Mouse (Mus musculus) right cerebral cortex, postnatal 10 days (tissue): Measurements from ENCODE around the gene Akr1c18.
"Not testable (repeated sequence)": the region's sequence is repeated elsewhere in the genome, so short reads cannot be mapped to it uniquely, and the experiment has no call there.

Experiments used
- DNase-seq, 2 experiments: peaks; one replicate each; pipeline ENCODE4 v3.0.0; 2021; ENCODE audit warnings: low spot score in 2 of 2

Akr1c18 gene

DNA sequence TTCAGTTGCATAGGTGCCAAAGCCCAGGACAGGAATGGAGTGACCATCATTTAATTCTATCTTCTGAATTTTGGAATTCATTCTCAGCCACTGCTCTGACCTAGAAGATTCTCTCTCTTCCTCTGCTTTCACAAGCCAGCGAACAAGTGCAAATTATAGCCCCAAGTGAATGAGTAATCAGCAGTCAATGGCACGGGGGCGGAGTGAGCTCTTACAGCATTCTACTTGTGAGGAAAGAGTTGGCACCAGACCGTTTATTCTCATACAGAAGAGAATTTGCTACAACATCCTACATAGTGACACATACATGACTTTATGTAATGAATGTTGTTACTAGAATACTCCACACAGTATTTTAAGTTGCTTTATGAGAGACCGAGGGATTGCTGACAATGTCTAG, at the start of gene Akr1c18:
Gene Akr1c18, minus strand, starts transcription at position 137 of the 400 bp plus-strand sequence.
- DNase-seq: peak; percentile 31 to 34

DNA sequence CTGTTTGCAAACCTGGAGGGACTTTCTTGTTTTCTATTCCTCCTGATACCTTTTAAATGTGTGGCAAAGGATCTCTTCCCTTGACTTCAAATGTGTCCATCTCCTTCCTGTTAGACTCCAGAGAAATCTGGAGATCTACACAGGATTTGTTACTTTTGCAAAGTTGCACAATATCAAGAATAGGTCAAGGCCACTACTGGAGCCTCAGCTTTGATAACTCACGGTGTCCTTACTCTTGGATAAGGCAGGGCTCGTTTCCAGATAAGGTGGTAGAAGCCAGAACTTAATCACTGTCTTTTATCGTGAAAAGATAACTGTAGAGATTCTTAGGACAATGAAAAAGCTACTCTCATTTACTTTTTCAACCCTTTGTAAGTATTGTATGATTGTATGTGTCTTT, 42.1 kb upstream of the Akr1c18 start:
- no peak for DNase-seq

DNA sequence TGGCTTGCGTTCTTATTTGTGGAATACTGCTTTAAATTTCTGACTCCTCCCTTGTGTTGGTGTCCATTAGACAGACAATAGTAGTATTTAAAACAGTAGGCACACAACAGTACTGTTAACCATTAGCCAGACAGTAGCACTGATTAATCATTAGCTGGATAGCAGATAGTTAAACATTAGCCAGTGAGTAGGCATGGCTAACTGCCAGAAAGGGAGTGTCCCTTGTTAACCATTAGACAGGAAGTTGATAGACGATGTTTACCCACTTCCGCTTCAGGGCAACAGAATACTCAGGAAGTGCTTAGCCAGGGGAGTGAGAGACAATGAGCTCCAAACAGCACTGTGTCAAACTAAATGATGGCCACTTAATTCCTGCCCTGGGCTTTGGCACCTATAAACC, 40.5 kb upstream of the Akr1c18 start, which contains the start of gene Akr1c13:
Gene Akr1c13, plus strand, starts transcription at position 247 of the 400 bp plus-strand sequence.
- DNase-seq: no peak

DNA sequence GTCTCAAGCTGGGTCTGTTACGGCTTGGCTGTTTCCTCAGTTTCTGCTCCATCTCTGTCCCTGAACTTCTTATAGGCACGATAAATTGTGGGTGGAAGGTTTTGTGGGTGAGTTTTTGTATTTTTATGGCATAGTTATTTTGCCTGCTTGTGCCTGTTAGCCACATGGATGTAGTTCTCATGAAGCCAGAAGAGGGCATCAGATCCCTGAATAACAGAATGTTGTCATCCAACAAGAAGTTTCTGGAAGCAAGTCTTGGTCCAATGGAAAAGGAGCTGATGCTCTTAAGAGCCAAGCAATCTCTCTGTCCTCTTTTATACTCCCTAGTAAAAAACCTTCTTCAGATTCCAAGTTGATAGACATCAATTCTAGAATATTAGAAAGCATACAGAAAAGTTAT, 37.7 kb upstream of the Akr1c18 start:
- peak; percentile 21 to 28 for DNase-seq

DNA sequence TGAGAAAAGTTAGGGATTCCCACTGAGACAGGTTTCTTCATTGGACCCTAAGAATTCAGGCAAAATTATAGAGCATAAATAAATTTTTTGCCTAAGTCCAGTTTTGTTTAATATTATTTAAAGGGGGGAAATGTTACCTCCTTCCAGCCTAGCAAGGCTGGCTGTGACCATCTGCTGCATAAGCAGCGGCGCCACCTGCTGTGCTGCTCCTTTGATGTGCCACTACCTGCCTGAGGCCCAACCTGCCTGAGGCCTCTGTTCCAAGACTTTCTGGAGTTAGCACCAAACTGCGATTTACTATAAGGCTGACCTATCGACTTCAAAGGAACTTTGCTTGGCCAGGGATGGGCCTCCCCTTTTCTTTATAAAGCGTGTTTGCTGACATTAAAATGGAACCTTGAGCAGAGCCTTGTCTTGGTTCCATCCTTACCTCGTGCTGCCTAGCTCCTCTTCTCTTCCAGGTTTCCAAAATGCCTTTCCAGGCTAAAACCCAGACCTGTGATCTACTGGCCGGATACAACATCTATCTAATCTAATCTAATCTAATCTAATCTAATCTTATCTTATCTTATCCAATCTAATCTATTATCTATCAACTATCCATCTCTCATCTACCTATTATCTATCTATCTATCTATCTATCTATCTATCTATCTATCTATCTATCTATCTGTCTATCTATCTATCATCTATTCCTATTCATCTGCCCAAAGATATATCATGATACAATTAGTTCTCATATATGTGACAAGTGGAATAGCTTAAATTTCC, 36.4 kb upstream of the Akr1c18 start:
- DNase-seq: not testable (repeated sequence)

DNA sequence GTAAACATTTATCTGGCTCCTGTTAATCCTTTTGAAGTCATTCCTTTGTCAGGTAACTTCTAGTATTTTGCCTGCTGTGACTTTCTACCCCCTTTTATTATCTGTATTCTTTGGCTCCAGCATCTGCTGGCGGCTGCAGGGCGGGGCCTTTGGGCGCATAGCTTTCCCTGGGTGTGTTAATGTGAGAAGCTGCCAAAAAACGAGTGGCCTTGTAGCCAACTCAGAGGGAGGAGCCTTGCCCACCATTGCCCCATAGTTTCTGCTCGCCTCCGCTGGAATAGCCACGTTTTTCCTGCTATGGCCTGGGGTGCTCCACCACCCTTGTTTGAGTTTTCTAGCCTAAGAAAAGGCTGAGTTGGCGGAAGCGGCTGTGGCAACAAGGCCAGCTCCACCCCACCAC, 32.7 kb upstream of the Akr1c18 start:
- DNase-seq: no peak

DNA sequence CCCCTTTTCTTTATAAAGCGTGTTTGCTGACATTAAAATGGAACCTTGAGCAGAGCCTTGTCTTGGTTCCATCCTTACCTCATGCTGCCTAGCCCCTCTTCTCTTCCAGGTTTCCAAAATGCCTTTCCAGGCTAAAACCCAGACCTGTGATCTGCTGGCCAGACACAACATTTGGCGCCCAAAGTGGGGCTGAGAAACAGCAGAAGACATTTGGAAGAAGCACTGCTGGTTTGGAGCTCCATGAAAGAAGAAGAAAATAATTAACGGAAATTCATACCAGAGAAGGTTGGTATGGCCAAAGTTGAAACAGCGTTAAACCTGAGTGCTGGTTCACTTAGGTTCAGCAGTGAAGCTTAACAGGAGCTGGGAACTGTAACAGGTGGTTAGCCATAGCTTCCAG, 30.9 kb upstream of the Akr1c18 start:
- not testable (repeated sequence) for DNase-seq

DNA sequence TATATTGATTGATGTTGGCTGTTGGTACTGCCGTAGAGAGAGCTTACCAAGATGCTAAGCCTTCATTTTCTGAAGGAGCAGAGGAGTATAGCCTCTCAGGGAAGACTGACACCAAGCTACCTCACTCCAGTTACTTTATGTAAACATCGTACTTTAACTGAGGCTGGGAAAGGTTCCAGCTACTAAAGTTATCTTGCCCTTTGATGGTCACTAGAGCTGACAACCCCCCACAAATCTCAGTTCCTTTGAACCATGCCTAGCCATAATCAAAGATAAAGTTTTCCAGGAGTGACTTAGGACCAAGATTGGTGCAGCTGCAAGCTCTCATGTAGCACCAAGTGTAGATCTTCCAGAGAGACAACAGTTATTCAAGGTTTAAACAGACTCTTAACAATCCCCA, 22.5 kb upstream of the Akr1c18 start:
- DNase-seq: no peak

DNA sequence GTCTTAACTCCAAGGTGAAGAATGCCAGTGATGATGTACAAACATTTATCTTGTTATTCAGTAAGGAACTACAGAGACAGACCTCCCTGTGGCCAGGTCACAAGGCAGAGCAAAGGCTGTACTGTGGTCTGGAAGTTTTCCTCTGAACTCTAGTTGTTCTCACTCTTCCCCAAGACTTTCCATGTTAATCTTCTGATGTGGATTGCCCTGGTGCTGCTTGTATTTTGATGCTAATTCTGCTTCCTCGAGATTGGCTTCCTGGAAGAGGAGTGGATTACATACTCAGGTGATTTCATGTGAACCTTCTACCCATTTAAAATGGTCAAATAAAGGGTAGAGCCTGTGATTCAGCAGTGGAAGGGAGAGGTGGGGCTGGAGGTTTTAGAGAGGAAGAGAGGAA, 17.6 kb upstream of the Akr1c18 start:
- DNase-seq: no peak

DNA sequence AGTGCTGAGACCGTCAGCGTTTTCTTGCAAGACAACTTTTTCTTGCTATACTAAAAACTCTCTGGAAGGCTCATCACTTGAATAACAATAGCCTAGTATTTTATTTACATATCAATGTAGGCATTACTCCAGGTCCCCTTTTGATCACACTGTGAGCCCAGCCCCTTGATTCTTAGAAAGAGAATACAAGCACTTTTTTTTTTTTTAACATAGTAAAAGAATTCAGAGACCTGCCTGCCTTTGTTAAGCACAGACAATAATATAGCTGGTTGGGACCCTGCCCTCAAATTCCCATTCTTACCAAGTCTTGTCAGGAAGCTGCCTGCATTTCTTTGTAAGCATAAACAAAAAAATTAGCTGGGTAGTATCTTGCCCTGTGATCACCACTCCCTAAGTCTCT, 4.8 kb upstream of the Akr1c18 start:
- DNase-seq: no peak

DNA sequence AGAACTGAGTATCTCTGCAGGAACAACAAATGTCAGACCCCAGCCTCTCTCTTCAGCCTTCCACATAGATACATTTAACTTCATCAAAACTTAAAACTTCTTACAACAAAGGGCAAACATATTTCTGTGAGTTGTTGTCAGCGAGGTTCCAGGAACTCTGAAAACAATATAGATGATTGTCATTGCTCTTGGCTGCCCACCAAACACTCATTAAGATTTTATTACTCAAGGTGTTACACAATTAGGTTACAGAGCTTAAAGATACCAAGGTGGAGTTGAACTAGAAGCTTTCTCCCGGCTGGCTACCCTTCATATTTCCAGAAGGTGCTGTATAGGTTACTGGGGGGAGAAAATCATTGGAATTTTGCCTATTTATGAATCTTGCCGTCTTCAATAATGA, 3.1 kb upstream of the Akr1c18 start:
- no peak for DNase-seq

DNA sequence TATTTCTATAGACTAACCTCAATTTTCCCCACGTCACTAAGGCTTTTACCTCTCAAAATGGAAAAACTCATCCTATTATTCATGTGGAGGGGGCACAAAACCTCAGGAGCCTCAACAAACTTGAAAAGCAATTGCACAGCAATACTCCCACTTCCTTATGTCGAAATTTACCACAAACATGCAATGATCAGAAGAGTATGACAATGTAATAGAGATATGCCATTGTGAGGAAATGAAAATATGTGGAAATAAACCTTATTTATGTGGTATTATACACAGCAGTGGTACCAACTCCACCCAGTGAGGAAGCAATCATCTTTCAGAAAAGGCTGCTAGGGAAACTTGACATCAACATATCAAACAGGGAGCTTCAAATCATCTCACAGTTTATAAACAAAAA, 2.5 kb upstream of the Akr1c18 start:
- no peak for DNase-seq

DNA sequence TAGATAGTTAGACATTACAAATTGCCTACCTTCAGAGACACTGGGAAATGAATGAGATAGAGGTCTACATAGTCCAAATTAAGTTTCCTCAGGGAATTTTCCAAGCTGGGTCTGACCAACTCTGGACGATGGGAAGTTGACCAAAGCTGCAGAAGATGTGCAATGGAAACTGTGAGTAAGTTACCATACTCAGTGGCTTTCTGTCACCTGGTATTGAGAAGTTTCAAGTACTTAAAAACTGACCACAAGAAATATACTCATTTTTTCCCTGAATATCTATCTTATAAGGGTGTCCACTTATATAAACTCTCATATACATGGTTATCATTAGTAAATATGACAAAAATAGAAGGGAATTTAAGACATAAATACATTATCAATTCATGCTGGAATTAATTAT, 6.2 kb downstream of the Akr1c18 start:
- DNase-seq: no peak

DNA sequence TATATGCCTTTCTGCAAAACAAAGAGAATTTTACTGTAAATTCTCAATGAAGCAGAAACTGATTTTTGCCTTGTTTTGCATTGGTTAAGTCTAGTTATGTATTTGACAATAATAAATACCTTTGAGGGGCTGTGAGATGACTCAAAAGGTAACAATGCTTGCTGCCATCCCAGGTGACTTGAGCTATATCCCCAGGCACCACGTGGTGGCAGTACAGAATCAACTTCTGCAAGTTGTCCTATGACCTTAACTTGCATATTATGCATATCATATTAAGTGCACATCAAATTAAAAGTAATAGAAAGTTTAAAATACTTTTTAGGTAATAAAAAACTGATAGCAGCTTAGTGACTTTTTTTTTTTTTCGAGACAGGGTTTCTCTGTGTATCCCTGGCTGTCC, 17.4 kb downstream of the Akr1c18 start:
- DNase-seq: peak in 1 of 2 experiments; percentile 27

DNA sequence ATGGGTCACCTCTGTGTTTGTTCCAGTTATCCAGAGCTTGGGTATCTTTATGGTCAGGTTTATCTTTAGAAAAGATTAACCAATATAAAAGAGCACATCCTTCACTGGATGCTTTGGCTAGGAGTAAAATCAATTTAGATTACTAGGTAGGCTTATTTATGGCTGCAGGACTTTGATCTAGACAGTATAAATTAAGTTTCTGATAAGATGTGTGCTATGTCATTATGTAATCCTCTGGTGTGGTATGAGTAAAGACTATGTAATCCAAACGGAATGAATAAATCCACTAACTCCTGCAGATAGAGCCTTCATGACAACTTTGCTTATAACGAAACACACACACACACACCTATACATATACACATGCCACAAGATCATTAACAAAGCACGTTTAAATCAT, 18.7 kb downstream of the Akr1c18 start:
- DNase-seq: no peak

DNA sequence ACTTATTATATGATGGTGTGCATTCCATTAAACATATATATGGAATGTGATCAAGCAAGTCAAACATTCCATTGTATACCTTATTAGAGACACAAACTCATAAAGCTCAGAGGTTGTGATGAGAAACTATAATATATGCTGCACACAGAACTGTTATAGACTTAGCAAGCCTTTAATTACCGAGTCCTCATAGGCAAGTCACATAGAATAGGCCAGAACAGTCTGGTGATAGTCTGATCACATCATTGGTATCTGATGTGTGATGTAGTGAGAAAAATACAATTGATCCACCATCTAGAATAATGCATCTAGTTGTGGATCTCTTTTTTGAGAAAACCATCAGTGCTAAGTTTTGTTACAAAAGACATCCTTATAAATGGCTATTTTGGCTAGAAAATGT, 19.1 kb downstream of the Akr1c18 start:
- DNase-seq: no peak

DNA sequence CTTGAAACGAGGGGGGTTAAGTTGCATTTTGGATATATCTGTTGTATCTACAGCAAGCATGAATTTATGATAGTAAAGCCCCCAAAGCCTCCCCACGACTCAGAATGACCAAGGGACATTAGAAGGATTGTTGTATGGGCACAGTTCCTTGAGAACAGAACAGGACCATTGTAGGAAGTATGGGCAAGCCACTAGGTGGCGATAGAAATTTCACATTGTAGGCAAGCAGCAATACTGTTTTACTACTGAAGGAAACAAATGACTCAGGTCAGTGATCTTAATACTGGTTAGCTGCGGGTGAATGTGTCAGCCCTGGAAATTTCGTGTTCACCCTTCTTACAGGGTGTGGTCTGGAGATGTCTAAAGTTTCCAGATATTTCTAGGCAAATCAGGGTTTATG, 21.4 kb downstream of the Akr1c18 start:
- peak; percentile 26 for DNase-seq

DNA sequence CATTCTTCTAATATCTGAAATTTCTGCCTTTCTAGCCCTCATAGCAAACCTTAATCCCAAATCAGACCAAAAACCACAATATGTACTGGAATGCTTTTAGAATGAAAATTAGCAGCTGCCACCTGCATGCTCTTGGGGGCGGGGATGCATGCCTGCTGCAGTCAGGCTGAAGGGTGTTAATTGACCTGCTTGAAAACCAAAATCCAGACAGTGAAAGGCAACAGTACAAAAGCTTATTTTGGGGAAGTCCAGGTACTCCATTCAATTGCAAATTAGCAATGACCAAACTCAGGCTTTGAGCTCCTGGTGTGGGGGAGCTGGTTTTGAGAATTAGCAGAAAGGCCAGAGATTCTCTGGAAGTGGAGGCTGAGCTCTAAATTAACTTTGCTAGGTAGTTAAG, 24.6 kb downstream of the Akr1c18 start:
- not testable (repeated sequence) for DNase-seq

DNA sequence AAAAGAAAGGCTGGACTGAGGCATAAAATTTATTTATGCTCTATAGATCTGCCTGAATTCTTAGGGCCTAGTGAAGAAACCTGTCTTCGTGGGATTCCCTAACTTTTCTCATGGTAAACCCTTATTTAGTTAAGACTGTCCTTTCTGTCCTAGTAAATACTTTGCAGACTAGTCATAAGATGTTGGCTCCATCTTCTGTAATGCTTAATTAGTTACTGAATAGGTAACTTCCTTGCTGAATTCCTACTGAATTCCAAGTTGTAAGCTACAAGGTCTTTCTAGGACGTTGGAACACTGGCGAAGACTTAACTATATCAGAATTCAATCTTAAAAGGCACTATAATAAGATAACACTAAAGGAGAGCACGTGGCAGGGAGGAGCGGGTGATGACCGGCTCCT, 26.0 kb downstream of the Akr1c18 start:
- not testable (repeated sequence) for DNase-seq

DNA sequence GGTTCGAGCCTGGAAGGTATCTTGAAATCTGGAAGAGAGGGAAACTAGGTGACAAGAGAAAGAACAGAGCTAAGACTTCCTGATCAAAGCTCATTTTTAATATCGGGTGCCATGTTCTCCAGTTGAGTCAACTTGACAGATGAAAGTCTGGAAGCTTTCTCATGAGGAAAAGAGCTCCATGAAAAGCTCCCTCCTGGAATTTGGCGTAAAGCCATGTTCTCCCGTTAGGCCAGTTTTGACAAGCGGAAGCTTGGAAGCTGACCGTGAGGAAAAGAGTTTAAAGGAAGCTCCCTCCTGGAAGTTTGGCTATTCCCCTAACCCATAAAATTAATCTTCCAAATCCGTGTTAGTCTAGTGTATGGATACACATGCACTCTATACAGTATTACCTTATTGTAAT, 27.3 kb downstream of the Akr1c18 start:
- no peak for DNase-seq

DNA sequence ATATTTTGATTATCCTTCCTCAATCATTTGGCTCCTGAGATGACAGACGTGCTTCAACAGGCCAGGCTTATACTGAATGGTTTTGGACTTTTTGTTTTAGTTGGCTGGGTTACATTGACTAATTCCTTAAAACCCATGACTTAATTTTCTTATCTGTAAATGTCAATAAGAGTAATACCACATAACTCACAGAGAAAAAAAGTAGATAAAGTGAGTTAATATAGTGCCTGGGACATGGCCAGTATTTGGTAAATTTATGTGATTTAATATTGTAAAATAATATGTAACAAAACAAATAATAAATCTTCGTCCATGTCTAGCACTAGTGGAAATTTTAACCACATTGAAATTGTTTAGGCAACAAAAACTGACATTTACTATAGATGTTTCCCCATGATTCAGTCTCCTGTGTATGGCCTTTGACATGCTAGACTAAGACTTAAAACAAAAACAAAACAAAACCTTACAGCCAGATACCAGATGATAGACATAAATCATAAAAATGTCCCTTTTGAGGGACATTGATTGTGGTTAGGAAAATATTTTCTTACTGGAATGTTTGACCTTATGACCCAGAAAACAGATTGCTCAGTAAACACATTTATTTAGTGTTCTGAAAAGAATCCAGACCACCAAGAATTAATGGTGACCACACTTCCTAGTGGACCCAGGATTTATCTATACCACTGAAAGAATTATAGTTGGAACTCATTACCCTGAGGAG, 31.1 kb downstream of the Akr1c18 start:
- DNase-seq: no peak

DNA sequence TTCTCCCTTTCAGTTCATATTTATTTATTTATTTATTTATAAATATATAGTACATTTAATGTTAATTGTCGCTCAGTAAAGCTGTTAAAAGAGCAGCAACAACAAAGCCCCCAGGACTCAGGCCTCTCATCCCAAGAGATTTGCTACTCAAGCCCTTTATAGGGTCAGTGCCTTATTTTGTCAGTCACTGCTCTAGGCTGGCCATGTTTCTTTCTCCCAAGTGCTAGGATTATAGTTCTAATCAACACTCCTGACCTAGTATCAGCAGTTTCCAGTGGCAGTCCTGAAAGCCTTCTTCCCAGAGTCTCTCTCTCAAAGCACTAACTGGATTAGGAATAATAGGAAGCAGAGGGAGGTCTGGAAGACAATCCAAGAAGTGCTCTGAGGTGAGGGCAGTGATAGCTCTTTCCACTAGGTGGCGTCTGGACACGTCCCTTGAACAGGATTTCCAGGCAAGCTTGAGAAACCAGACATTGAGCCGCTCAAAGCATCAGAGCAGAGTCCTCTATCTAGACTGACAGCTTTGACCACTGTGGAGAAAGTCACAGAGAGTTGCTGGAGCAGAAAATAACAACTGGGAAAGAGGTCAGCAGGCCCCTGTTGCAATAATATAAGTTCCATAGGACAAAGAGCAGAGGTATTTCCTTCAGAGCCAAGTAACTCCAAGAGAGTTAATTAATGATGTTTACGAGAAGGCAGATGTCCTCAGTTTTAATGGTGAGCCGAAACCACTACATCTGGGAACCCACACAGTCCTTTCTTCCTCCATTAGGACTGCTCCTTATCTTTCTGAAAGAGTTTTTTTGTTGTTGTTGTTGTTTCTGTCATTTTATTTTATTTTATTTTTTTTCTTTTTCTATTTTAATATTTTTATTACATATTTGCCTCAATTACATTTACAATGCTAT, 39.9 kb downstream of the Akr1c18 start:
- peak; percentile 39 to 64 for DNase-seq
